Mouse (Mus musculus): ENCODE data around the gene Hdhd3. TPM values are rescaled to one million over a fixed set of nuclear protein-coding genes. Genes with fewer than 3 reads are reported as not detected.

The Hdhd3 gene
- polyA plus RNA-seq, 1 experiment from 2014 or later: 14.8 TPM

- no peak overlapping the region for H3K9ac ChIP-seq (ENCODE audit: low read length)
- peaks cover 4% of the 10 kb centered on the region; the same call in 1 of the 2 replicates for H3K4me1 ChIP-seq (ENCODE audit: control insufficient read depth, insufficient read depth, low read length)
- H3K4me3 ChIP-seq (ENCODE audit: low read depth, low read length): no peak overlapping the region
- H3K27ac ChIP-seq (ENCODE audit: low read depth, low read length): no peak overlapping the region
- ATAC-seq (ENCODE audit: insufficient read depth, low FRiP score, low TSS enrichment) (no peak), DNase-seq (ENCODE audit: low spot score) (no peak)
- H3K36me3 ChIP-seq (ENCODE audit: control insufficient read depth, insufficient read depth, low read length): no peaks in the 10 kb centered on the region
- no peaks in the 10 kb centered on the region for H3K9me3 ChIP-seq (ENCODE audit: control insufficient read depth, low read length)
- WGBS: 87% methylated on average over 6 of the region's 6 CpGs
- H3K4me2 ChIP-seq (ENCODE audit: low read depth): no peak overlapping the region
- peaks cover 15% of the 10 kb centered on the region for H3K27me3 ChIP-seq (ENCODE audit: control insufficient read depth, insufficient read depth, low read length)
These were observed 27.5 kb downstream of the Hdhd3 start for GRCm38 (mm10) chr4:62475793-62476192.

- DNase-seq (ENCODE audit: low spot score) (no peak), ATAC-seq (ENCODE audit: insufficient read depth, low FRiP score, low TSS enrichment) (no peak)
- Histone ChIP-seq H3K9me3 (ENCODE audit: control insufficient read depth, low read length) (no peaks in the 10 kb centered on the region), H3K36me3 (ENCODE audit: control insufficient read depth, insufficient read depth, low read length) (no peaks in the 10 kb centered on the region), H3K27me3 (ENCODE audit: control insufficient read depth, insufficient read depth, low read length) (peaks cover 8% of the 10 kb centered on the region), H3K4me2 (ENCODE audit: low read depth) (no peak overlapping the region), H3K4me3 (ENCODE audit: low read depth, low read length) (no peak overlapping the region), H3K9ac (ENCODE audit: low read length) (no peak overlapping the region), H3K4me1 (ENCODE audit: control insufficient read depth, insufficient read depth, low read length) (peaks cover 4% of the 10 kb centered on the region; the same call in 1 of the 2 replicates), H3K27ac (ENCODE audit: low read depth, low read length) (no peak overlapping the region)
- WGBS: 93% methylated on average over 2 of the region's 2 CpGs
These were observed 28.1 kb downstream of the Hdhd3 start for GRCm38 (mm10) chr4:62475131-62475530.

- ATAC-seq (ENCODE audit: insufficient read depth, low FRiP score, low TSS enrichment): no peak
- H3K4me3 ChIP-seq (ENCODE audit: low read depth, low read length): no peak overlapping the region
- no peak for DNase-seq (ENCODE audit: low spot score)
- H3K4me1 ChIP-seq (ENCODE audit: control insufficient read depth, insufficient read depth, low read length): no peaks in the 10 kb centered on the region
- no peaks in the 10 kb centered on the region for H3K9me3 ChIP-seq (ENCODE audit: control insufficient read depth, low read length)
- H3K27ac ChIP-seq (ENCODE audit: low read depth, low read length): no peak overlapping the region
- H3K4me2 ChIP-seq (ENCODE audit: low read depth): no peak overlapping the region
- no peaks in the 10 kb centered on the region for H3K27me3 ChIP-seq (ENCODE audit: control insufficient read depth, insufficient read depth, low read length)
- no peak overlapping the region for H3K9ac ChIP-seq (ENCODE audit: low read length)
- 95% methylated on average over 2 of the region's 2 CpGs for WGBS
- no peaks in the 10 kb centered on the region for H3K36me3 ChIP-seq (ENCODE audit: control insufficient read depth, insufficient read depth, low read length)
These were observed 31.2 kb downstream of the Hdhd3 start for GRCm38 (mm10) chr4:62472071-62472470.

- Histone ChIP-seq H3K4me2 (ENCODE audit: low read depth) (peak within 1 kb of the TSS; percentile 61), H3K36me3 (ENCODE audit: control insufficient read depth, insufficient read depth, low read length) (no peaks in the 10 kb centered on the region), H3K27ac (ENCODE audit: low read depth, low read length) (no peak within 1 kb of the TSS), H3K4me1 (ENCODE audit: control insufficient read depth, insufficient read depth, low read length) (no peaks in the 10 kb centered on the region), H3K9ac (ENCODE audit: low read length) (peak within 1 kb of the TSS; percentile 70), H3K4me3 (ENCODE audit: low read depth, low read length) (peak within 1 kb of the TSS; percentile 44), H3K9me3 (ENCODE audit: control insufficient read depth, low read length) (no peaks in the 10 kb centered on the region), H3K27me3 (ENCODE audit: control insufficient read depth, insufficient read depth, low read length) (no peaks in the 10 kb centered on the region)
- WGBS: under 1% methylated on average over 30 of the region's 30 CpGs
- ATAC-seq (ENCODE audit: insufficient read depth, low FRiP score, low TSS enrichment) (peak; percentile 88), DNase-seq (ENCODE audit: low spot score) (peak; percentile 86)
These were observed 32.6 kb downstream of the Hdhd3 start, which contains the start of gene Wdr31 for GRCm38 (mm10) chr4:62470598-62471051. Gene Wdr31 (minus strand): TSS chr4:62470896.

- ATAC-seq (ENCODE audit: insufficient read depth, low FRiP score, low TSS enrichment) (no peak), DNase-seq (ENCODE audit: low spot score) (no peak)
- Histone ChIP-seq H3K9ac (ENCODE audit: low read length) (no peak overlapping the region), H3K4me3 (ENCODE audit: low read depth, low read length) (no peak overlapping the region), H3K27ac (ENCODE audit: low read depth, low read length) (no peak overlapping the region), H3K27me3 (ENCODE audit: control insufficient read depth, insufficient read depth, low read length) (no peaks in the 10 kb centered on the region), H3K4me1 (ENCODE audit: control insufficient read depth, insufficient read depth, low read length) (no peaks in the 10 kb centered on the region), H3K4me2 (ENCODE audit: low read depth) (no peak overlapping the region), H3K9me3 (ENCODE audit: control insufficient read depth, low read length) (no peaks in the 10 kb centered on the region), H3K36me3 (ENCODE audit: control insufficient read depth, insufficient read depth, low read length) (no peaks in the 10 kb centered on the region)
- 95% methylated on average over 1 of the region's 1 CpGs for WGBS
These were observed 35.1 kb downstream of the Hdhd3 start for GRCm38 (mm10) chr4:62468158-62468557.

GRCm38 (mm10) chr4:62463124-62463523, 40.1 kb downstream of the Hdhd3 start:
- Histone ChIP-seq H3K4me3 (ENCODE audit: low read depth, low read length) (no peak overlapping the region), H3K4me2 (ENCODE audit: low read depth) (no peak overlapping the region), H3K4me1 (ENCODE audit: control insufficient read depth, insufficient read depth, low read length) (no peaks in the 10 kb centered on the region), H3K36me3 (ENCODE audit: control insufficient read depth, insufficient read depth, low read length) (no peaks in the 10 kb centered on the region), H3K9ac (ENCODE audit: low read length) (no peak overlapping the region), H3K27me3 (ENCODE audit: control insufficient read depth, insufficient read depth, low read length) (no peaks in the 10 kb centered on the region), H3K27ac (ENCODE audit: low read depth, low read length) (no peak overlapping the region), H3K9me3 (ENCODE audit: control insufficient read depth, low read length) (no peaks in the 10 kb centered on the region)
- WGBS: 87% methylated on average over 2 of the region's 2 CpGs
- no peak for ATAC-seq (ENCODE audit: insufficient read depth, low FRiP score, low TSS enrichment)
- no peak for DNase-seq (ENCODE audit: low spot score)

- Histone ChIP-seq H3K27me3 (ENCODE audit: control insufficient read depth, insufficient read depth, low read length) (no peaks in the 10 kb centered on the region), H3K4me3 (ENCODE audit: low read depth, low read length) (no peak overlapping the region), H3K36me3 (ENCODE audit: control insufficient read depth, insufficient read depth, low read length) (no peaks in the 10 kb centered on the region), H3K27ac (ENCODE audit: low read depth, low read length) (no peak overlapping the region), H3K4me2 (ENCODE audit: low read depth) (no peak overlapping the region), H3K4me1 (ENCODE audit: control insufficient read depth, insufficient read depth, low read length) (no peaks in the 10 kb centered on the region), H3K9me3 (ENCODE audit: control insufficient read depth, low read length) (no peaks in the 10 kb centered on the region), H3K9ac (ENCODE audit: low read length) (no peak overlapping the region)
- 92% methylated on average over 8 of the region's 8 CpGs for whole genome bisulfite sequencing
- ATAC-seq (ENCODE audit: insufficient read depth, low FRiP score, low TSS enrichment) (no peak), DNase-seq (ENCODE audit: low spot score) (no peak)
These were observed 42.9 kb downstream of the Hdhd3 start for GRCm38 (mm10) chr4:62460348-62460747.

GRCm38 (mm10) chr4:62459081-62459480, 44.2 kb downstream of the Hdhd3 start:
- Histone ChIP-seq H3K9ac (ENCODE audit: low read length) (no peak overlapping the region), H3K9me3 (ENCODE audit: control insufficient read depth, low read length) (no peaks in the 10 kb centered on the region), H3K27me3 (ENCODE audit: control insufficient read depth, insufficient read depth, low read length) (no peaks in the 10 kb centered on the region), H3K4me1 (ENCODE audit: control insufficient read depth, insufficient read depth, low read length) (no peaks in the 10 kb centered on the region), H3K4me2 (ENCODE audit: low read depth) (no peak overlapping the region), H3K4me3 (ENCODE audit: low read depth, low read length) (no peak overlapping the region), H3K27ac (ENCODE audit: low read depth, low read length) (no peak overlapping the region), H3K36me3 (ENCODE audit: control insufficient read depth, insufficient read depth, low read length) (no peaks in the 10 kb centered on the region)
- ATAC-seq (ENCODE audit: insufficient read depth, low FRiP score, low TSS enrichment) (no peak), DNase-seq (ENCODE audit: low spot score) (no peak)
- 83% methylated on average over 3 of the region's 3 CpGs for WGBS

- ATAC-seq (ENCODE audit: insufficient read depth, low FRiP score, low TSS enrichment): no peak
These were observed 48.3 kb downstream of the Hdhd3 start for GRCm38 (mm10) chr4:62454995-62455394.

More at GRCm38 (mm10) chr4:62454995-62455394, 48.3 kb downstream of the Hdhd3 start:
- Histone ChIP-seq H3K27ac (ENCODE audit: low read depth, low read length) (no peak overlapping the region), H3K9ac (ENCODE audit: low read length) (no peak overlapping the region), H3K9me3 (ENCODE audit: control insufficient read depth, low read length) (no peaks in the 10 kb centered on the region), H3K27me3 (ENCODE audit: control insufficient read depth, insufficient read depth, low read length) (no peaks in the 10 kb centered on the region), H3K36me3 (ENCODE audit: control insufficient read depth, insufficient read depth, low read length) (no peaks in the 10 kb centered on the region), H3K4me1 (ENCODE audit: control insufficient read depth, insufficient read depth, low read length) (no peaks in the 10 kb centered on the region), H3K4me3 (ENCODE audit: low read depth, low read length) (no peak overlapping the region), H3K4me2 (ENCODE audit: low read depth) (no peak overlapping the region)
- WGBS: 69% methylated on average over 5 of the region's 5 CpGs
- peak; percentile 40 for DNase-seq (ENCODE audit: low spot score)
